In genomic region chr4:103994406-103994805, GRCm38 (mm10) we compare ENCODE assay signal across 24 mouse cellular contexts.
DNase-seq lines count a peak whose midpoint lies in the region; ATAC-seq lines count a peak whose summit lies in the region.
"Had no signal": no experiment of that assay in that cellular context is flagged by ENCODE, and none has a peak within 500 bp of the region (broad histone marks: within the 10 kb centered on the region; RNA-seq: fewer than 3 reads in every experiment).

No protein-coding gene starts in this region.

- H3K9ac ChIP-seq in neural tube, embryonic 13.5 days: no peak overlapping the region
- no peak overlapping the region for H3K9ac ChIP-seq in neural tube, embryonic 15.5 days (replicated peaks)
- no peak overlapping the region for H3K9ac ChIP-seq in neural tube, embryonic 14.5 days (replicated peaks; ENCODE audit: low read depth, low read length)
- H3K9ac ChIP-seq: embryonic facial prominence, embryonic 12.5 days; forebrain, embryonic 13.5 days; forebrain, embryonic 15.5 days; forebrain, postnatal 0 days had no signal

- peak; percentile 5 for DNase-seq in embryo, embryonic 11 days
- no peak for DNase-seq in embryo, embryonic 10.5 days (ENCODE audit: low spot score)
- DNase-seq: adrenal gland, adult 8-10 months; adrenal gland, postnatal 14 days; adrenal gland, postnatal 36 days; B cell, adult 2 months; cerebellum, adult 11-12 months; cerebellum, adult 2 months; cerebellum, adult 9-10 months; cerebellum, postnatal 10 days; cerebellum, postnatal 25 days; forebrain, postnatal 0 days had no signal

- 32% methylated on average over 1 of the region's 1 CpGs for WGBS in neural tube, embryonic 13.5 days
- WGBS in neural tube, embryonic 15.5 days: 30% methylated on average over 1 of the region's 1 CpGs
- 32% methylated on average over 1 of the region's 1 CpGs for WGBS in neural tube, embryonic 14.5 days

- H3K4me3 ChIP-seq in neural tube, embryonic 13.5 days: no peak overlapping the region
- no peak overlapping the region for H3K4me3 ChIP-seq in neural tube, embryonic 15.5 days (replicated peaks)
- H3K4me3 ChIP-seq in neural tube, embryonic 14.5 days (ENCODE audit: low read depth, low read length): no peak overlapping the region
- H3K4me3 ChIP-seq: embryonic facial prominence, embryonic 10.5 days; embryonic facial prominence, embryonic 12.5 days; forebrain, embryonic 13.5 days; forebrain, embryonic 15.5 days had no signal

- no peaks in the 10 kb centered on the region for H3K27me3 ChIP-seq in neural tube, embryonic 13.5 days
- no peaks in the 10 kb centered on the region for H3K27me3 ChIP-seq in neural tube, embryonic 15.5 days (replicated peaks)
- no peaks in the 10 kb centered on the region for H3K27me3 ChIP-seq in neural tube, embryonic 14.5 days (ENCODE audit: control insufficient read depth, insufficient read depth, low read length)
- H3K27me3 ChIP-seq: CH12.LX; embryonic facial prominence, embryonic 12.5 days; forebrain, embryonic 13.5 days; forebrain, embryonic 15.5 days; Patski had no signal

- H3K36me3 ChIP-seq in neural tube, embryonic 13.5 days: no peaks in the 10 kb centered on the region
- H3K36me3 ChIP-seq in neural tube, embryonic 15.5 days: no peaks in the 10 kb centered on the region
- no peaks in the 10 kb centered on the region for H3K36me3 ChIP-seq in neural tube, embryonic 14.5 days (ENCODE audit: control insufficient read depth, insufficient read depth, low read length)
- H3K36me3 ChIP-seq: embryonic facial prominence, embryonic 10.5 days; embryonic facial prominence, embryonic 12.5 days; forebrain, embryonic 15.5 days; G1E had no signal

- H3K9me3 ChIP-seq in neural tube, embryonic 13.5 days: no peaks in the 10 kb centered on the region
- H3K9me3 ChIP-seq in neural tube, embryonic 15.5 days (replicated peaks): no peaks in the 10 kb centered on the region
- H3K9me3 ChIP-seq in neural tube, embryonic 14.5 days (ENCODE audit: control insufficient read depth, low read length): no peaks in the 10 kb centered on the region
- H3K9me3 ChIP-seq: embryonic facial prominence, embryonic 10.5 days; embryonic facial prominence, embryonic 12.5 days; forebrain, embryonic 13.5 days; forebrain, embryonic 15.5 days had no signal

- H3K4me1 ChIP-seq in neural tube, embryonic 13.5 days (replicated peaks): peaks cover 31% of the 10 kb centered on the region
- peaks cover 17% of the 10 kb centered on the region for H3K4me1 ChIP-seq in neural tube, embryonic 15.5 days
- H3K4me1 ChIP-seq in neural tube, embryonic 14.5 days (ENCODE audit: control insufficient read depth, insufficient read depth, low read length): peaks cover 10% of the 10 kb centered on the region; the same call in 1 of the 2 replicates
- H3K4me1 ChIP-seq: embryonic facial prominence, embryonic 10.5 days; embryonic facial prominence, embryonic 12.5 days; forebrain, embryonic 15.5 days had no signal

- H3K27ac ChIP-seq in neural tube, embryonic 13.5 days (replicated peaks): no peak overlapping the region
- H3K27ac ChIP-seq in neural tube, embryonic 15.5 days (replicated peaks): no peak overlapping the region
- no peak overlapping the region for H3K27ac ChIP-seq in neural tube, embryonic 14.5 days (ENCODE audit: low read depth, low read length)
- H3K27ac ChIP-seq: embryonic facial prominence, embryonic 10.5 days; embryonic facial prominence, embryonic 12.5 days; forebrain, embryonic 13.5 days; forebrain, embryonic 15.5 days had no signal

- ATAC-seq in neural tube, embryonic 13.5 days (ENCODE audit: low read depth): peak; percentile 51; the same call in 1 of the 2 replicates
- no peak for ATAC-seq in neural tube, embryonic 15.5 days (ENCODE audit: low FRiP score)
- 0 out of 2 replicates have a peak, but pooled peaks have one; percentile 34 for ATAC-seq in neural tube, embryonic 14.5 days (ENCODE audit: low read depth)
- ATAC-seq: activated CD4-positive, CD25-positive, alpha-beta regulatory T cell, adult 4 months; CD4-positive, CD25-positive, alpha-beta regulatory T cell, adult 4 months; forebrain, postnatal 0 days; Patski had no signal

- H3K4me2 ChIP-seq in neural tube, embryonic 13.5 days: no peak overlapping the region
- H3K4me2 ChIP-seq in neural tube, embryonic 15.5 days: no peak overlapping the region
- no peak overlapping the region for H3K4me2 ChIP-seq in neural tube, embryonic 14.5 days (ENCODE audit: low read depth, low read length)
- H3K4me2 ChIP-seq: embryonic facial prominence, embryonic 12.5 days; forebrain, embryonic 13.5 days; forebrain, embryonic 15.5 days had no signal
